Mouse (Mus musculus): ENCODE measurements around the gene Rbm33.

Rbm33 gene

GRCm38 (mm10) chr5:28423781-28424180 is 106.9 kb downstream of the Rbm33 start:
- ChIA-PET POLR2A (interaction anchor here in 1 of 4 experiments (0.7 to 0.8 kb wide), 2 partner anchors 9 to 21 kb away, joined by 3 read pairs; no protein-coding TSS in a partner anchor), CTCF (interaction anchor here in 1 of 4 experiments (0.5 kb wide), 2 partner anchors 729 to 914 kb away, joined by 3 to 4 read pairs; no protein-coding TSS in a partner anchor)

DNA sequence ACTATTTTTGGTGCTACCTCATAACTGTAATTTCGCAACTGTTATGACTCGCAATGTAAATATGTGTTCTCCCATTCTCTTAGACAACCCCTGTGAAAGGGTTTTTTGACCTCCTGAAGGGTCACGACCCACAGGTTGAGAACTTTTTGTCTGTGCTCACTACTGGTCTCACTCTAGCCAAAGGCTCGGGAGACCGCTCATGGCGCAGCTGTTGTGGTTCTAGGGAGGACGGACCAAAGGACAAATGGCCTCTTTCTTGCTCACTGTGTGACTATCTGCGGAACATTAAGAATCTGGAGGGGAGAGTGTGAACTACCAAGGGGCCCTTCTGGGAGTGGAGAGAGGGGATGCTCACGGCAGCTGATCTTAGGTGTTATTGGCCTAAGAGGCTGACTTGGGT is 109.0 kb downstream of the Rbm33 start:
- POLR2A ChIA-PET, result no interaction called here
- CTCF ChIA-PET, result no interaction called here

DNA sequence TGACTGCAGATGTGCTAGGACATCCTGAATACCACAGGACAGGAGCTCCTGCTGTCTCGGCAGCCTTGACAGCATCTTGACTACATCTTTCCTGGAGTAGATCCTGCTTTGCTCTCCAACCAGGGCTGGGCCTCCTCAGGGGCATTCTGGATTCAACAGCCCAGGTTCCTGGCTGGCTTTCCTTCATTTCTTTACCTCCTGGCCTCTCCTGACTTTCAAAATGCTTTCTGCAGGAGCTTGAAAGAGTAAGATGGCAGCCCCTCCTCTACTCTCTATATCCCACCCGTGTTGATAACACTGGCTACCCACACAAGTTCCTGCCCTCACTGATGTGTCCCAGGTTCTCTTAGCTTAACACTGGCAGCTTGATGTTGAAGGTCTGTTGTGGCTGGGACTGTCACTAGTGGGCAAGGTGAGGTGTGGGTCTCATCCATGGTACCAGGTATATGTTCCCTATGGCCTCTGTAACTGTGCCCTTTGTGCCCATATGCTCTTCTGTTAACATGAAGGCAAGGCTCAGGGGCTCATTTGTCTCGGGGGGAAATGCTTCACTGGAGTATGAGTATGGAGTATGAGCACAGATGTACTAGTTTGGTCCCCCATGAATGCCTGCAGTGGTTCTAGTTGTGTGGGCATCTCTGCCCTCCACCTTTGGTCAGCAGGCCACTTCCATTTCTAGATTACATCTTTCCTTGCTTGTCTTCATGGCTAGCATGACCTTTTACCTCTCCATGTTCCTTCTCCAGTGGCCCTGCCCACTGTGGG is 133.4 kb downstream of the Rbm33 start:
- ChIA-PET CTCF (interaction anchor here in 2 of 4 experiments (1.1 to 1.5 kb wide), 3 partner anchors 10 to 69 kb away, joined by 3 read pairs; no protein-coding TSS in a partner anchor), POLR2A (interaction anchor here in 1 of 4 experiments (1.4 kb wide), 1 partner anchor 11 kb away, joined by 3 read pairs; no protein-coding TSS in a partner anchor)

- ChIA-PET POLR2A (interaction anchor here in 1 of 4 experiments (1.4 kb wide), 1 partner anchor 12 kb away, joined by 3 read pairs; no protein-coding TSS in a partner anchor), CTCF (interaction anchor here in 3 of 4 experiments (0.5 to 1.8 kb wide), 18 partner anchors 9 to 1855 kb away, joined by 3 to 8 read pairs (median 3); partner anchors contain the start of gene Rnf32 (in 1 of the 3))
Observed at GRCm38 (mm10) chr5:28451053-28451638, 134.2 kb downstream of the Rbm33 start.

DNA sequence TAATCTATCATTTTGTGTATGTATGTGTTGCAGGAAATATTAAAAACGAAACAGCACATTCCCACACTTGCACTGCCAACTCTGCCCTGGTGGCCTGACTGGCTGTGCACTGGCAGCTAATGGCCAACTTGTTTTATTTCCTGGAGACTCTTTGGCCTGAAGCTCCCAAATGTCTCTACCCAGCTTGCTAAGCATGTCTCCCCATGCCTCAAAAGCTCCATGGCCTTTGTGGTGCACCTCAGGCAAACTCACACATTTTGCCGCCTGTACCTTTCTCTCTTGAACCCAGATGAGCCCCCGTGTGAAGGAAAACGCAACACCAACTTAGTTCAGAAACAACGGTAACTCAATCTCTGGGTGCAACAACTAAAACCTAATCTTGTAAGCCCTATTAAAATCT is 136.2 kb downstream of the Rbm33 start:
- ChIA-PET CTCF (interaction anchor here in 2 of 4 experiments (0.9 to 1.1 kb wide), 2 partner anchors 12 to 233 kb away, joined by 4 read pairs; no protein-coding TSS in a partner anchor), POLR2A (interaction anchor here in 2 of 4 experiments (0.9 to 1.7 kb wide), 2 partner anchors 11 to 13 kb away, joined by 3 to 5 read pairs; no protein-coding TSS in a partner anchor)

- POLR2A ChIA-PET, result interaction anchor here in 3 of 4 experiments (0.7 to 1.7 kb wide), 4 partner anchors 9 to 403 kb away, joined by 3 to 5 read pairs (median 4); no protein-coding TSS in a partner anchor
- CTCF ChIA-PET, result interaction anchor here in 1 of 4 experiments (1.1 kb wide), 1 partner anchor 11 kb away, joined by 4 read pairs; no protein-coding TSS in a partner anchor
Observed at GRCm38 (mm10) chr5:28453523-28453922, 136.6 kb downstream of the Rbm33 start.

DNA sequence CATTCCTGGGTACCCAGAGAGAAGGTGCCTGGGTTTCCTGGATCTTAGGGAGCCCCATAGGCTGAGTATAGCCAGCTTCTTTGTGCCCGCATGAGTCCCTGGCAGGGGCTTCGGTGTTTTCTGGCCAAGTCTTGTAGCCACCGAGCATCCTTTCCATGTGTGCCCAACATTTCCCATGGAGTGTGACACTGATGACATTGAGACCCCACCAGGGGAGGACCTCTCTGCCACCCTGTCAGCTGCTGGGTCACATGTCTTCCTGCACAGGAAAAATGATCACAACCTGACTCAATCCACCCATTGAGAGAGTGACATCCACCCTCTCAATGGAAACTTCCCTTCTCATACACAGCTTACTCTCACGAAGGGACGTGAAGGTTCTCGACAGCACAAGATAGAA is 137.6 kb downstream of the Rbm33 start:
- ChIA-PET POLR2A (interaction anchor here in 3 of 4 experiments (0.6 to 1.7 kb wide), 5 partner anchors 8 to 995 kb away, joined by 3 to 5 read pairs (median 4); no protein-coding TSS in a partner anchor), CTCF (no interaction called here)

GRCm38 (mm10) chr5:28455721-28456120 is 138.8 kb downstream of the Rbm33 start:
- CTCF ChIA-PET, result no interaction called here
- POLR2A ChIA-PET, result interaction anchor here in 1 of 4 experiments (1.7 kb wide), 1 partner anchor 9 kb away, joined by 4 read pairs; no protein-coding TSS in a partner anchor

- ChIA-PET CTCF (no interaction called here), POLR2A (interaction anchor here in 2 of 4 experiments (0.6 to 1.7 kb wide), 2 partner anchors 8 to 9 kb away, joined by 3 to 4 read pairs; no protein-coding TSS in a partner anchor)
Observed at GRCm38 (mm10) chr5:28456366-28456765, 139.4 kb downstream of the Rbm33 start.

GRCm38 (mm10) chr5:28457921-28458641 is 141.2 kb downstream of the Rbm33 start:
- CTCF ChIA-PET, result interaction anchor here in 2 of 4 experiments (0.5 to 0.7 kb wide), 3 partner anchors 310 to 946 kb away, joined by 3 to 4 read pairs (median 4); no protein-coding TSS in a partner anchor

DNA sequence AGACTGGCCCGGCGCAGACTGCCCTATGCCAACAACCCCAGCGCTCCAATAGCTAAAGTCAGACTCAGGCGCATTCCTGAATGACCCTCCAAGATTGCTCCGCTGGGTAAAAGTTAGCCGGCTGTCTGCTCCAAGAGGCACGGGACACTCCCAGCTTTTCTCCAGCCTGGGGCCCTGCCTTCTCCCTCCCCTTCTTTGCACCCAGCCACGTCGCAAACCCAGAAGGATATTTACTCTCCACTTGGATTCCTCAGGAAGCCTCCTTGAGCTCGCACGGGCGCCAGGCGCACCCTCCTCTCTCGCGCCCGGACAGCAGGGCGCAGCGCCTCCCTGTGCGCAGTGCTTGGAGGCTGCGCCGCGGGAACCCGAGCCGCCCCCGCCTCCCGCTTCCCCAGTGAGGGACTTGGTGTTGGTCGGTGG is 141.9 kb downstream of the Rbm33 start:
- ChIA-PET CTCF (interaction anchor here (0.5 to 0.7 kb wide), 5 partner anchors 19 to 986 kb away, joined by 3 to 10 read pairs (median 3); no protein-coding TSS in a partner anchor), POLR2A (interaction anchor here (0.6 to 1.7 kb wide), 6 partner anchors 11 to 288 kb away, joined by 3 to 8 read pairs (median 4); no protein-coding TSS in a partner anchor)

More at GRCm38 (mm10) chr5:28457921-28458641, 141.2 kb downstream of the Rbm33 start:
- POLR2A ChIA-PET, result interaction anchor here (0.6 to 1.3 kb wide), 4 partner anchors 10 to 284 kb away, joined by 3 to 6 read pairs (median 4); no protein-coding TSS in a partner anchor

DNA sequence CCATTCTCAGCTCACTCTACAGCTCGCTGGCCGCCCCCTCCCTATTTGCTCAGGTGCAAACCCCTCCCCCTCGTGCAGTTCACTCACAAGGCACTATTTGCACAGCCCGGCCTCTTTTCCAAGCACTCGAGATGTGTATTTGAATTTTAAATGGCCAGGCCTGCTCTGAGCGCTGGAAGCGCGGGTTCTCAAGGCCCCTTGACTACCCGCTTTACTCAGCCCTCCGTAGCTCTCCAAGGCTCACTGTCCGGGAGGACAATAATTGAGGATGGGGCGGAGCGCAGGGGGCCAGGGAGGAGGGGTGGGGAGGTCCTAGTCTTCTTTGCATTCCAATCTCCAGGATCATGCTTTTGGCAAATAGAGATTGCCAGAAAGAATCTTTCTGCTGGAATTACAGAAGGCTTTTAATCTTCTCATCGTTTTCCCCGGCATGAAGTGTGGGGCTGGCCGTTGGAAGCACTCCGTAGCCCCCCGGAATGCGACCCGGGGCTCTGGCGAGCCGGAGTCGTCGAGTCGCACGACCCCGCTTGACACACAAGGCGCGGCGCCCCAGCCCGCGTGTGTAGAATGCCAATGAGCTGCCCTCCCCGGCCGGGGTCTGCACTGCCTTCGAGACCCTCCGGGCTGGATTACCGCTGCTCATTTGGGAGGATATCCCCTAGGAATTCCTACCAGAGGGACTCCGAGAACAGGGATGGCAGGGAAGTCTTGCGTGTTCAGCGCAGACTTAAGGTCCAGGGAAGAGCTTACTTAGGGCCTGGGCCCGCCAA is 142.7 kb downstream of the Rbm33 start:
- CTCF ChIA-PET, result interaction anchor here in 3 of 4 experiments (0.6 to 0.9 kb wide), 5 partner anchors 8 to 987 kb away, joined by 3 to 10 read pairs (median 4); no protein-coding TSS in a partner anchor
- POLR2A ChIA-PET, result interaction anchor here (0.5 to 1.7 kb wide), 11 partner anchors 9 to 668 kb away, joined by 3 to 8 read pairs (median 3); partner anchors contain the start of gene Paxip1 (in 1 of the 4)

- ChIA-PET CTCF (interaction anchor here in 3 of 4 experiments (0.6 to 0.9 kb wide), 4 partner anchors 10 to 880 kb away, joined by 3 to 4 read pairs (median 3); no protein-coding TSS in a partner anchor), POLR2A (interaction anchor here in 3 of 4 experiments (0.5 to 1.1 kb wide), 6 partner anchors 8 to 669 kb away, joined by 3 to 8 read pairs (median 4); partner anchors contain the start of gene Paxip1 (in 1 of the 3))
Observed at GRCm38 (mm10) chr5:28460556-28461350, 143.8 kb downstream of the Rbm33 start.

DNA sequence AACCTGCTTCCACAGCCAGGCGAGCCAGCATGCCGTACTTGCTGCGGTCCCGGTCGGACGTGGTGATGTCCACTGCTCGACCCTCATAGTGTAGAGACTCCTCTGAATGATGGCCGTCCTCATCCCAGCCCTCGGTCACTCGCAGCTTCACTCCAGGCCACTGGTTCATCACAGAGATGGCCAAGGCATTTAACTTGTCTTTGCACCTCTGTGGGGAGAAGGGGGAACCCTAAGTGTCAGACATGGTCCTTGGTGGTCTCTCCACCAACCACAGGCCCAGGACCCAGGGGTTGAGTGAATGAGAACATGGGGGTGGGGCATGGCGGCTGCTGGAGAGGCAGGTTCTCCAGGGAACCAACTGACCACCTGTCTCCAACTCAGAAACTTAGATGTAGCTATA is 144.5 kb downstream of the Rbm33 start:
- ChIA-PET POLR2A (interaction anchor here in 2 of 4 experiments (0.5 to 1.9 kb wide), 4 partner anchors 17 to 969 kb away, joined by 3 to 4 read pairs (median 4); no protein-coding TSS in a partner anchor), CTCF (interaction anchor here in 1 of 4 experiments (0.6 to 1.3 kb wide), 2 partner anchors 9 to 74 kb away, joined by 3 to 6 read pairs; no protein-coding TSS in a partner anchor)

- ChIA-PET POLR2A (interaction anchor here in 3 of 4 experiments (0.7 to 2.0 kb wide), 5 partner anchors 9 to 1013 kb away, joined by 3 to 5 read pairs (median 4); no protein-coding TSS in a partner anchor), CTCF (interaction anchor here in 2 of 4 experiments (1.3 kb wide), 2 partner anchors 11 kb away, joined by 3 to 6 read pairs; no protein-coding TSS in a partner anchor)
Observed at GRCm38 (mm10) chr5:28462741-28463590, 146.0 kb downstream of the Rbm33 start.
